Mouse (Mus musculus) mature B cell (primary cell): Measurements from ENCODE around the gene AI467606.
"Not testable (repeated sequence)": the region's sequence is repeated elsewhere in the genome, so short reads cannot be mapped to it uniquely, and the experiment has no call there.

Experiments
- in situ Hi-C: fragments of 300-500 bp; cut with MboI; formaldehyde crosslinking; loops from 2 replicates; pipeline ENCODE4 v1.14.3; 2019

The AI467606 gene

GRCm38 (mm10) chr7:127091114-127091896 is at the start of gene AI467606:
Gene AI467606, plus strand, starts transcription at chr7:127091359.
- in situ Hi-C loops = loop anchor here (5.0 kb wide), 1 partner anchor 64 kb away; the partner anchor contains the start of gene Maz

- in situ Hi-C loops = no loop called here
These were observed 49.1 kb upstream of the AI467606 start, which contains the start of gene Kif22 for GRCm38 (mm10) chr7:127041851-127042672. Gene Kif22, minus strand, starts transcription at chr7:127042471.

GRCm38 (mm10) chr7:127055026-127055585 is 36.1 kb upstream of the AI467606 start:
- in situ Hi-C loops = no loop called here

- in situ Hi-C loops = no loop called here
These were observed 25.6 kb upstream of the AI467606 start for GRCm38 (mm10) chr7:127065538-127065937.

- in situ Hi-C loops = no loop called here
These were observed 24.8 kb upstream of the AI467606 start for GRCm38 (mm10) chr7:127066317-127066716.

- in situ Hi-C loops = no loop called here
These were observed 20.2 kb upstream of the AI467606 start for GRCm38 (mm10) chr7:127070871-127071413.

GRCm38 (mm10) chr7:127073221-127073620 is 17.9 kb upstream of the AI467606 start:
- in situ Hi-C loops = no loop called here

GRCm38 (mm10) chr7:127076188-127076587 is 15.0 kb upstream of the AI467606 start:
- in situ Hi-C loops = no loop called here

- in situ Hi-C loops = no loop called here
These were observed 13.5 kb upstream of the AI467606 start for GRCm38 (mm10) chr7:127077692-127078091.

- in situ Hi-C loops = no loop called here
These were observed 11.1 kb upstream of the AI467606 start for GRCm38 (mm10) chr7:127080045-127080444.

GRCm38 (mm10) chr7:127082271-127082670 is 8.9 kb upstream of the AI467606 start:
- in situ Hi-C loops = no loop called here

GRCm38 (mm10) chr7:127082995-127083394 is 8.2 kb upstream of the AI467606 start:
- in situ Hi-C loops = no loop called here

GRCm38 (mm10) chr7:127083689-127084088 is 7.5 kb upstream of the AI467606 start:
- in situ Hi-C loops = no loop called here

GRCm38 (mm10) chr7:127084794-127085193 is 6.4 kb upstream of the AI467606 start:
- in situ Hi-C loops = no loop called here

GRCm38 (mm10) chr7:127085751-127086150 is 5.4 kb upstream of the AI467606 start:
- in situ Hi-C loops = not testable (repeated sequence)

- in situ Hi-C loops = not testable (repeated sequence)
These were observed 3.7 kb upstream of the AI467606 start, which contains the start of gene Zg16 for GRCm38 (mm10) chr7:127087278-127088010. Gene Zg16, minus strand, starts transcription at chr7:127087328.

GRCm38 (mm10) chr7:127088083-127088482 is 3.1 kb upstream of the AI467606 start:
- in situ Hi-C loops = no loop called here

- in situ Hi-C loops = no loop called here
These were observed 2.0 kb upstream of the AI467606 start for GRCm38 (mm10) chr7:127088901-127089845.

- in situ Hi-C loops = loop anchor here (5.0 kb wide), 1 partner anchor 63 kb away; the partner anchor contains the start of gene Maz
These were observed 725 bp upstream of the AI467606 start for GRCm38 (mm10) chr7:127090154-127091113.
